Mouse (Mus musculus) CD4-positive, CD25-positive, alpha-beta regulatory T cell (primary cell): ENCODE measurements around the gene Apoc2. TPM values are rescaled to one million over a fixed set of nuclear protein-coding genes. Genes with fewer than 3 reads are reported as not detected.

ENCODE experiments used
- polyA plus RNA-seq: library from polyadenylated mRNA; unstranded; fragments of 100-300 nt; shearing (Covaris generic); gene quantifications from one replicate; pipeline ENCODE4 v1.2.1, GENCODE M21; 2017

Gene Apoc2
- polyA plus RNA-seq, result not detected

DNA sequence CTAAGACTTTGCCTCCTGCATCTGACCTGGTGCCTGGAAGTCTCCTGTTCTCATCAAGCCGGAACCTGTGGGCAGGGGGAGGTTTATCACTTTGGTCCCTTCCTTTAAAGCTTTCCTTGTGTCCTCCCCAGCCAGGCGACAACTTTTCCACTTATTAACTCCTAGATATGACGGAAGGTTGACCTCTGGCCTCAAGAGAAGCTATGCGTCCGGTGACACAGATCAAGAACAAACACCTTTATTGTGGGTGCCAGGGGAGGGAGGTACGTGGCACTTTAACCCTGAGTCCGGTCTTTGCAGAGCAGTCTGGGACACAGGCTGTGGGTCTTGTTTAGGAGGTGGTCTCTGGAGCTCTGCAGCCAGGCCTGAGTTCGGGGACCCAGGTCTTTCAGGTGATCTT is at the start of gene Apoc2:
Gene Apoc2 (minus strand): TSS at position 70 of the 400 bp plus-strand sequence.

DNA sequence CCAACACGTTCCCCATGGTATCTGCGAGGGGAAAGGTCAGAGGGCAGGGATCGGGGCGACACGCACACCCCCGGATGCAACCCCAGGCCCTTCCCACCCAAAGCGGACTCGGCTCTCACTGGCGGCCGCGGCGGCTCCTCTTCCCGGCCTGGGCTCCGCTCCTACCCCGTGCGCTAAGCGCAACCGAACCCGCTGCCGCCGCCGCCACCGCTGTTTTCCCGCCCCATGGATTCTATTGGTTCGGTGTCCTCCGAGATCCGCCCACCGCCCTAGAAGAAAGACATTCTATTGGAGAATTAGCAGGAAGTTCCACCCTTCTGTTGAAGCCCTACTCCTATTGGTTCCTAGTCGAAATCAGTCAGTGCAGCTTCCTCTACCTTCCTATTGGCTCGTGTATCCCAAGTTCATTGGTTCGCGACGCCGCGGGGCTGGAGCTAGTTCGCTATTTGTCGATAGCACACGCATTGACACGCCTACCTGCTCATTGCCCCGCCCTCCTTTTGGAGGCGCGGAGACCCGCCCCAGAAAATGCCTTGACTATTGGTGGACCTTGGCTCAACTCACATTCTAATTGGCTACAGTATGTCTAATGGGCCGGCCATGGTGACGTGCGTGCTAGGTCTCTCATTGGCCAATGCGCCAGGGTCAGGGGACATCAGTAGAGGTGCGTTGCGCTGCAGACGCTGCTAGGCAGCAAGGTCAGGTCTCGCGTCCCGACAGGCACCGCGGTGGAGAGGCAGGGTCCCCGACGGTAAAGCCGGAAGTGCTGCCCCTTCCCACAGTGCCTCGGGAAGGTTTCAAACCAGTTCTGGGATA is 37.7 kb upstream of the Apoc2 start, which contains the start of gene Tomm40:
Gene Tomm40 (minus strand): TSS at position 200 of the 816 bp plus-strand sequence.

DNA sequence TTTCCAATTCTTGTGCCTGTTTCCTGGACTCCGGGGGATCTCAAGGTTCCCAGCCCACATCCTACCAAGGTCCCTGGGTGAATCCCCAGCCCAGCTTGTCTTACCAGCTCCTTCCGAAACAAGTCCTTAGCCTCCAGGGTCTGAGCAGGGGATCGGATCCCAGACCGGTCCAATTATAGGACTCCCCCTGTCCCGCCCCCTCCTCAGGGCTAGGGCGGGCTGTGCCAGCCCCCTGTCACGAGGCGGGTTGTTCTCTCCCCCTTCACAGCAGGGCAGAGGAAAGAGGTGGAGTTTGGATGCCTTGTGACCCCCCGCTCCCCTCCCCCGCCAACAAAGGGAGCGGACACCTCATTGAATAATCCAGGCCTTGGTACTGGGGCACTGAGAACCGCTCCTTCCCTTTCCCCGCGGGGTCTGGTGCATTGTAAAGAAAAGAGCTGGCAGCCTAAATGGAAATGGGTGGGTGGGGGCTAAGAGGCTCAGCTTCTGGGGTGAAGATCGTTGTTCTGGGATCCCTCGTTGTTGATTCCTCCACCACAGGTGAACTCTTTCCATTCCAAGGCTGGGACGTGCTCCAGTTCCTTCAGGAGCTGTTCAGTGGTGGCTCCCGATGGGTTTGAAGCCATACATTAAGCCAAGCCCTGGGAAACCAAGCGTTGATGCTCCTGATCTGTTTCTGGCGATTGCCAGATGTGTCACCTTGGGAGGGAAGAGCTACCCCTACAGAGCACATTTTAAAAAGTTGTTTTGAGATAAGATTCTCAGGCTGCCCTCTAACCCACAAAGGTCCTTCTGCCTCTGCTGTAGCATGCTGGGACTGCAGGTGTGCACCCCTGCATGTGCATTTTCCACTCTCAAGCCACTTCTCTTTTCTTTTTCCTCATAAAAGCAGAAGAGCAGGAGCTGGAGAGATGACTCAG is 21.4 kb upstream of the Apoc2 start, which contains the start of gene Apoe:
Gene Apoe (minus strand): TSS at position 282 of the 920 bp plus-strand sequence.

DNA sequence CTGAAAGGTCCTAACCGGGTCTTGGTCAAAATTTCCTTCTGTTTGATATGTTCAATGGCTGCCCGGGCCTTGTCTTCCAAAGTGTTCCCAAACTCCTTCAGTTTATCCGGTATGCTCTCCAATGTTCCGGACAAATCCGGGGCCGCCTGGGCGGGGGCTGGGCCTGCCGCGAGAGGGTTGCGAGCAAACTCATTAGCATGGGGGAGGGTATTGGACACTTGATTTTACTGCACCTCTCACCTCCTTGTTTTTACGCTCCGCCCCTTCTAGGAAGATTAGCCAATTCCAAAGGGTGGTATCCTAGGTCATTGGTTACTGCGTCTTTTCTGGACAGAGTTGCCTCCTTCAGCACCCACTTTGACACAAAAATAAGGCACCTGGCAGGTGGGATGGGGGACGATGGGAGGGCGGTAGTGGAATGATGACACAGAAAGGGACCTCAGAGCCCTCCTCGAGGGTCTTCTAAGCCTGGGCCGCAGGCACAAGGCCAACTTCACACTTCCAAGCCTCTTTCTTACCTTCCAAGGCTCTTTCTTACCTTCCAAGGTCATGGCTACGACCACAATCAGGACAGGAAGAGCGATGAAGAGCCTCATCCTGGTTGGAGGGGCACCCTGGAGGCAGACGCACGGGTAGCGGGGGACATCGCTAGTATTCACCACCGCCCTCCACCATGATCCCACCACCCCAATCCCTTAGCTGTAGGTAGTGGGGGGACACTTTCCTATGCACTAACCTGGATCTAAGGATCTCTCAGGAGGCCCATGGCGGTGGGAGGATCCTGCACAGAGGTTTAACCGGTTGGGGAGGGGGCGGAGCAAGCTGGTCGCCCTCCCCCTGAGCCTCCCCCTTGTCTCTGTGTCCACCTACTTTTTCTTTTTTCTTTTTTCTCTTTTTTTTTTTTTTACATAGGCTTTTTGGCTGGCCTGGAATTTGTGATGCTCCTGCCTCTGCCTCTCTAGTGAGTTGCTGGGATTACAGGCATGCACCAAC is 14.4 kb upstream of the Apoc2 start, which contains the start of gene Apoc1:
Gene Apoc1 (minus strand): TSS at position 788 of the 993 bp plus-strand sequence.

DNA sequence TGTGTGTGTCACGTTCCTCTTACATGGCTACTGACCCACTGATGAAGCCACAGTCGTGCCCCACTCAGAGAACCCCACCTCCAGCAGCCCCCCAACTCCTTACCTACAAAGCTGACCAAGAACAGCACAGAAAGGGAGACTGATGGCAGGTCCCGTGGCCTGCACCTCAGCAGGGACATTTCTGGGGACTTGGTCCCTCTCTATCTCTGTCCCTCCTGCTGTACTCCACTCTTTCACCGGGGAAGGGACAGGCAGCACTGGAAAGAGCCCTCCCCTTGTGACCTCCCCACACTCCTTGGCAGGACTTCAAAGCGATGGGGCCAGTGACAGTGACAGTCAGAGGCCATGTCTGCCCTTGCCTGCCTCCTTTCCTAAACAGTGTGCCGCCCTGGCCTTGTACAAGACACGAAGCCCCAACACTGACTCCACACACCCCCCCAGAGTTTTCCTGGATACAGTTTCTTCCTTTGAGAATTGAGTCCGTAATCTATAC is 3.5 kb upstream of the Apoc2 start, which contains the start of the genes Gm44805 and Apoc4:
Gene Gm44805 (minus strand): TSS at position 222 of the 493 bp plus-strand sequence.
Gene Apoc4 (minus strand): TSS at position 278 of the 493 bp plus-strand sequence.

DNA sequence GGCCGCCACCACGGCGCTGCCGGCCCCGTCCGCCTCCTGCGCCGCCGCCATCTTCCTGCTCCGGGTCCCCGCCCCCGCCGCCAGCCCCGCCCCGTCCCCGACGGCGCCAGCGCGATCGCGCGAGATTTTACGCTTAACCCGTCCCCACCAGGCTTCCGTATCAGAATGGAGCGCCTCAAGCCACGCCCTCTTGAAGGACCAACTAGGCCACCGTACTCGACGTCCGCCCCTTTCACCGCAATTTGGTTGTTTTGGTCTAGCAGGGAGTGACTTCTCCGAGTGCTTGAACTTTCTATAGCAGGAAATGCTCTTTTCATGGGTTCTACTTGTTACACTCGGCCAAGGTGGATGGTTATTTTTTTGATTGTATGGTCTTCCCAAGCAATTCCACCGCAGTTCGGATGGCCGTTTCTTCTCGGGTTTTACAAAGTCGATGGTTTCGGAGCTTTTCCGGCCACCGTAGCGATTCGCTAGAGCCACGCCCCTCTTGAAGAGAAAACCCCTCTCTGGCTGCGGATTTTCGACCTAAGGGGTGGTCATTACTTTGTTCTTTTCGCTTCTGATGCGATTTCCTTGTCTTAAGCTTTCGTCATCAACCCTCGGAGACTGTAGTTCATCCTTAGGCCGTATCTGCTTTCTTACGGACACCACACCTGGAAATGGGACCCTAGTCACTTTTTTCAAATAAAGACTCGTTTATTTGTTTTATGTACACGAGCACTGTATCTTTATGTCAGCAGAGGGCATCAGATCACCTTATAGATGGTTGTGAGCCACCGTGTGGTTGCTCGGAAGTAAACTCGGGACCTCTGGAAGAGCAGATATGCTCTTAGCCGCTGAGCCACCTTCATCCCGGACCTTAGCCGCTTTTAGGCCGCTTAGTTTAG is 12.5 kb downstream of the Apoc2 start, which contains the start of gene Clptm1:
Gene Clptm1 (minus strand): TSS at position 79 of the 887 bp plus-strand sequence.

DNA sequence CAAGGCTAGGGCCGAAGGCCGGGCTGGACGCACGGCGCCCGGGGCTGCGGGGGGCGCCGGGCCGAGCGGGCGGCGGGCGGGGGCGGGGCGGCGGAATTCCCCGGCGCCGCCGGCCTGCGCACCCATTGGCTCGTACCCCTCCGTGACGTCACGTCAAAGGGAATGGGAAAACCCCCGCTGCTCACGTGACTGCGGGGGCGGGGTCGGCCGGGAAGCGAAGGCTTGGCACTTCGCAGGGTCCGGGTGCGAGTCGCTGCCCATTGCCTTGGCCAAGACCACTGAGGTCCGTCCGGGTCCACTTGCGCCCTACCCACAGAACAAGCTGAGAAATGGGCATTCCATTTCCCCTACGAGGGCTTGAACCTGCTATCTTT is 48.4 kb downstream of the Apoc2 start, which contains the start of gene Relb:
Gene Relb (minus strand): TSS at position 78 of the 374 bp plus-strand sequence.

Other genes with a start within 250 kb of the Apoc2 start
- gene Mark4, start 219.1 kb downstream of the Apoc2 start, polyA plus RNA-seq, result 9.0 TPM
- not detected for gene Exoc3l2, start 214.6 kb downstream of the Apoc2 start, polyA plus RNA-seq
- gene Bloc1s3, start 169.6 kb downstream of the Apoc2 start, polyA plus RNA-seq, result 11.3 TPM
- 123 TPM for gene Trappc6a, start 169.5 kb downstream of the Apoc2 start, polyA plus RNA-seq
- not detected for gene Nkpd1, start 160.1 kb downstream of the Apoc2 start, polyA plus RNA-seq
- 18.0 TPM for gene Ppp1r37, start 114.9 kb downstream of the Apoc2 start, polyA plus RNA-seq
- gene Zfp296, start 100.7 kb downstream of the Apoc2 start, polyA plus RNA-seq, result 1.4 TPM
- gene Gemin7, start 100.3 kb downstream of the Apoc2 start, polyA plus RNA-seq, result 120 TPM
- gene Clasrp, start 73.5 kb downstream of the Apoc2 start, polyA plus RNA-seq, result 75.0 TPM
- 87.1 TPM for gene Relb, start 48.5 kb downstream of the Apoc2 start, polyA plus RNA-seq
- gene Clptm1, start 12.9 kb downstream of the Apoc2 start, polyA plus RNA-seq, result 156 TPM
- gene Gm44805, start 3.5 kb upstream of the Apoc2 start, polyA plus RNA-seq, result not detected
- gene Apoc4, start 3.5 kb upstream of the Apoc2 start, polyA plus RNA-seq, result not detected
- gene Apoc1, start 14.7 kb upstream of the Apoc2 start, polyA plus RNA-seq, result 0.99 TPM
- gene Apoe, start 21.2 kb upstream of the Apoc2 start, polyA plus RNA-seq, result 23.1 TPM
- 89.0 TPM for gene Tomm40, start 37.5 kb upstream of the Apoc2 start, polyA plus RNA-seq
- 1.2 TPM for gene Nectin2, start 72.5 kb upstream of the Apoc2 start, polyA plus RNA-seq
- gene Bcam, start 93.1 kb upstream of the Apoc2 start, polyA plus RNA-seq, result 13.3 TPM
- 0.17 TPM for gene Cblc, start 118.9 kb upstream of the Apoc2 start, polyA plus RNA-seq
- 116 TPM for gene Bcl3, start 144.8 kb upstream of the Apoc2 start, polyA plus RNA-seq
- 0.45 TPM for gene Gm19345, start 174.1 kb upstream of the Apoc2 start, polyA plus RNA-seq
- 0.37 TPM for gene Ceacam16, start 183.4 kb upstream of the Apoc2 start, polyA plus RNA-seq
- not detected for gene Ceacam19, start 210.0 kb upstream of the Apoc2 start, polyA plus RNA-seq
- gene Pvr, start 243.2 kb upstream of the Apoc2 start, polyA plus RNA-seq, result 41.8 TPM